Comparison of ENCODE assay signal across 30 mouse cellular contexts in genomic region chr7:44922530-44922929, GRCm38 (mm10). TPM values are rescaled to one million over a fixed set of nuclear protein-coding genes. Genes with fewer than 3 reads are reported as not detected.
DNase-seq lines count a peak whose midpoint lies in the region; ATAC-seq and TF ChIP-seq lines count a peak whose summit lies in the region.
"Had no signal": no experiment of that assay in that cellular context is flagged by ENCODE, and none has a peak within 500 bp of the region (broad histone marks: within the 10 kb centered on the region; RNA-seq: fewer than 3 reads in every experiment).

No protein-coding gene starts in this region.

- no peak overlapping the region for H3K27ac ChIP-seq in lung, embryonic 14.5 days (ENCODE audit: low read depth)
- peak overlapping the region; percentile 55; the same call in 1 of the 2 replicates for H3K27ac ChIP-seq in liver, embryonic 15.5 days (replicated peaks)
- H3K27ac ChIP-seq in forebrain, embryonic 16.5 days (ENCODE audit: low read length): no peak overlapping the region
- H3K27ac ChIP-seq in midbrain, embryonic 13.5 days: no peak overlapping the region
- H3K27ac ChIP-seq: embryonic facial prominence, embryonic 10.5 days; embryonic facial prominence, embryonic 15.5 days; forebrain, embryonic 15.5 days; hindbrain, embryonic 12.5 days; hindbrain, postnatal 0 days; intestine, embryonic 15.5 days; kidney, postnatal 0 days; macrophage; midbrain, embryonic 10.5 days; neural tube, embryonic 13.5 days had no signal

- H3K4me3 ChIP-seq in lung, embryonic 14.5 days (ENCODE audit: low read depth, low read length): no peak overlapping the region
- H3K4me3 ChIP-seq in liver, embryonic 15.5 days (replicated peaks): no peak overlapping the region
- H3K4me3 ChIP-seq in forebrain, embryonic 16.5 days (replicated peaks; ENCODE audit: low read length): no peak overlapping the region
- H3K4me3 ChIP-seq in midbrain, embryonic 13.5 days (replicated peaks): no peak overlapping the region
- H3K4me3 ChIP-seq: embryonic facial prominence, embryonic 10.5 days; embryonic facial prominence, embryonic 15.5 days; forebrain, embryonic 15.5 days; hindbrain, embryonic 12.5 days; intestine, embryonic 15.5 days; midbrain, embryonic 10.5 days; myocyte; neural tube, embryonic 13.5 days had no signal

- H3K4me1 ChIP-seq in lung, embryonic 14.5 days (ENCODE audit: insufficient read depth): no peaks in the 10 kb centered on the region
- H3K4me1 ChIP-seq in liver, embryonic 15.5 days (replicated peaks): peaks cover 81% of the 10 kb centered on the region
- H3K4me1 ChIP-seq in forebrain, embryonic 16.5 days (replicated peaks; ENCODE audit: control insufficient read depth, insufficient read depth, low read length): peaks cover 2% of the 10 kb centered on the region
- H3K4me1 ChIP-seq in midbrain, embryonic 13.5 days (replicated peaks): peaks cover 7% of the 10 kb centered on the region; the same call in 1 of the 2 replicates

- H3K36me3 ChIP-seq in lung, embryonic 14.5 days (ENCODE audit: insufficient read depth): peaks cover 53% of the 10 kb centered on the region
- H3K36me3 ChIP-seq in liver, embryonic 15.5 days (replicated peaks): peaks cover 67% of the 10 kb centered on the region
- peaks cover 8% of the 10 kb centered on the region; the same call in 1 of the 2 replicates for H3K36me3 ChIP-seq in forebrain, embryonic 16.5 days (ENCODE audit: control insufficient read depth, insufficient read depth)
- H3K36me3 ChIP-seq in midbrain, embryonic 13.5 days: peaks cover 64% of the 10 kb centered on the region

- no peaks in the 10 kb centered on the region for H3K27me3 ChIP-seq in lung, embryonic 14.5 days (ENCODE audit: insufficient read depth, low read length)
- no peaks in the 10 kb centered on the region for H3K27me3 ChIP-seq in liver, embryonic 15.5 days
- H3K27me3 ChIP-seq in forebrain, embryonic 16.5 days (replicated peaks; ENCODE audit: control insufficient read depth, insufficient read depth, low read length): no peaks in the 10 kb centered on the region
- H3K27me3 ChIP-seq in midbrain, embryonic 13.5 days: no peaks in the 10 kb centered on the region
- H3K27me3 ChIP-seq: embryonic facial prominence, embryonic 15.5 days; forebrain, embryonic 15.5 days; hindbrain, embryonic 12.5 days; intestine, embryonic 15.5 days; neural tube, embryonic 13.5 days had no signal

- no peak for DNase-seq in lung, embryonic 14.5 days
- no peak for DNase-seq in lung, postnatal 25 days (ENCODE audit: low spot score)
- peak; percentile 67 for DNase-seq in liver
- no peak for DNase-seq in cerebellum, adult 8-10 months
- DNase-seq: adrenal gland, postnatal 25 days; cerebellum, adult 11-12 months; cerebellum, postnatal 10 days; heart, postnatal 14 days; kidney, adult 2 months; layer of hippocampus, postnatal 36 days; retina, postnatal 1 day; right cerebral cortex, postnatal 14 days had no signal

- no peak overlapping the region for H3K4me2 ChIP-seq in lung, embryonic 14.5 days
- H3K4me2 ChIP-seq in liver, embryonic 15.5 days: peak overlapping the region; percentile 19; the same call in 1 of the 2 replicates
- H3K4me2 ChIP-seq in forebrain, embryonic 16.5 days (ENCODE audit: low read length): no peak overlapping the region
- no peak overlapping the region for H3K4me2 ChIP-seq in midbrain, embryonic 13.5 days (replicated peaks)
- H3K4me2 ChIP-seq: embryonic facial prominence, embryonic 15.5 days; forebrain, embryonic 15.5 days; hindbrain, embryonic 12.5 days; intestine, embryonic 15.5 days; neural tube, embryonic 13.5 days had no signal

- 0 out of 2 replicates have a peak, but pooled peaks have one; percentile 44 for ATAC-seq in lung, embryonic 14.5 days (ENCODE audit: insufficient read depth)
- peak; percentile 71 for ATAC-seq in liver, embryonic 15.5 days (ENCODE audit: insufficient read depth)
- no peak for ATAC-seq in forebrain, embryonic 16.5 days
- no peak for ATAC-seq in midbrain, embryonic 13.5 days
- ATAC-seq: forebrain, embryonic 15.5 days; hindbrain, postnatal 0 days; intestine, embryonic 15.5 days; lung, postnatal 0 days had no signal

- TF ChIP-seq CTCF in lung, embryonic 14.5 days (IDR thresholded peaks at IDR 0.05; ENCODE audit: low read depth): no peak

- no peak overlapping the region for H3K9ac ChIP-seq in lung, embryonic 14.5 days
- peak overlapping the region; percentile 7; the same call in 1 of the 2 replicates for H3K9ac ChIP-seq in liver, embryonic 15.5 days
- H3K9ac ChIP-seq in forebrain, embryonic 16.5 days (replicated peaks; ENCODE audit: low read depth, low read length): no peak overlapping the region
- no peak overlapping the region for H3K9ac ChIP-seq in midbrain, embryonic 13.5 days (replicated peaks)
- H3K9ac ChIP-seq: embryonic facial prominence, embryonic 15.5 days; forebrain, embryonic 15.5 days; hindbrain, embryonic 12.5 days; intestine, embryonic 15.5 days; neural tube, embryonic 13.5 days had no signal

- H3K9me3 ChIP-seq in lung, embryonic 14.5 days (ENCODE audit: low read depth, low read length): no peaks in the 10 kb centered on the region
- no peaks in the 10 kb centered on the region for H3K9me3 ChIP-seq in liver, embryonic 15.5 days (replicated peaks)
- H3K9me3 ChIP-seq in forebrain, embryonic 16.5 days (ENCODE audit: control insufficient read depth, low read length): no peaks in the 10 kb centered on the region
- no peaks in the 10 kb centered on the region for H3K9me3 ChIP-seq in midbrain, embryonic 13.5 days
- H3K9me3 ChIP-seq: embryonic facial prominence, embryonic 10.5 days; embryonic facial prominence, embryonic 15.5 days; forebrain, embryonic 15.5 days; hindbrain, embryonic 12.5 days; intestine, embryonic 15.5 days; midbrain, embryonic 10.5 days; neural tube, embryonic 13.5 days had no signal

RNA-seq across cellular contexts. Expression of gene Ap2a1, which starts 6.8 kb away (rescaled TPM):
- polyA plus RNA-seq in lung, embryonic 14.5 days (2014; fragmentation: Nextera tagmentation; extraction: Ambion mirVana): 73.6 and 83.2 TPM in 2 replicates
- polyA plus RNA-seq in liver, embryonic 15.5 days (2015; fragmentation: Nextera tagmentation; extraction: Ambion mirVana): 69.1 and 70.9 TPM in 2 replicates
- 111 and 113 TPM in 2 replicates for polyA plus RNA-seq in forebrain, embryonic 16.5 days (2015; fragmentation: Nextera tagmentation; extraction: Ambion mirVana)
- 98.1 and 98.6 TPM in 2 replicates for polyA plus RNA-seq in midbrain, embryonic 13.5 days (2015; fragmentation: Nextera tagmentation; extraction: Ambion mirVana)

RNA-seq across cellular contexts. Expression of gene Tsks, which starts 20.5 kb away (rescaled TPM):
- 0.11 and 0.14 TPM in 2 replicates for polyA plus RNA-seq in lung, embryonic 14.5 days (2014; fragmentation: Nextera tagmentation; extraction: Ambion mirVana)
- polyA plus RNA-seq in liver, embryonic 15.5 days (2015; fragmentation: Nextera tagmentation; extraction: Ambion mirVana): 0.08 TPM in 1 of 2 replicates, not detected in the other
- polyA plus RNA-seq in forebrain, embryonic 16.5 days (2015; fragmentation: Nextera tagmentation; extraction: Ambion mirVana): 0.15 TPM in 1 of 2 replicates, not detected in the other
- polyA plus RNA-seq in midbrain, embryonic 13.5 days (2015; fragmentation: Nextera tagmentation; extraction: Ambion mirVana): 0.17 TPM in 1 of 2 replicates, not detected in the other
- polyA plus RNA-seq: forebrain, embryonic 15.5 days; heart, embryonic 14.5 days; hindbrain, embryonic 12.5 days; large intestine, adult 2 months; macrophage; myocyte; small intestine, adult 2 months had no signal

RNA-seq across cellular contexts. Expression of gene Fuz, which starts 26.7 kb away (rescaled TPM):
- 17.7 and 19.1 TPM in 2 replicates for polyA plus RNA-seq in lung, embryonic 14.5 days (2014; fragmentation: Nextera tagmentation; extraction: Ambion mirVana)
- 6.7 and 6.9 TPM in 2 replicates for polyA plus RNA-seq in liver, embryonic 15.5 days (2015; fragmentation: Nextera tagmentation; extraction: Ambion mirVana)
- polyA plus RNA-seq in forebrain, embryonic 16.5 days (2015; fragmentation: Nextera tagmentation; extraction: Ambion mirVana): 21.1 and 21.2 TPM in 2 replicates
- polyA plus RNA-seq in midbrain, embryonic 13.5 days (2015; fragmentation: Nextera tagmentation; extraction: Ambion mirVana): 24.2 and 26.9 TPM in 2 replicates

RNA-seq across cellular contexts. Expression of gene Med25, which starts 30.0 kb away (rescaled TPM):
- polyA plus RNA-seq in lung, embryonic 14.5 days (2014; fragmentation: Nextera tagmentation; extraction: Ambion mirVana): 77.9 and 79.5 TPM in 2 replicates
- polyA plus RNA-seq in liver, embryonic 15.5 days (2015; fragmentation: Nextera tagmentation; extraction: Ambion mirVana): 46.8 and 56.2 TPM in 2 replicates
- 158 and 166 TPM in 2 replicates for polyA plus RNA-seq in forebrain, embryonic 16.5 days (2015; fragmentation: Nextera tagmentation; extraction: Ambion mirVana)
- 151 and 162 TPM in 2 replicates for polyA plus RNA-seq in midbrain, embryonic 13.5 days (2015; fragmentation: Nextera tagmentation; extraction: Ambion mirVana)

RNA-seq across cellular contexts. Expression of gene Cpt1c, which starts 52.1 kb away (rescaled TPM):
- 14.9 and 15.5 TPM in 2 replicates for polyA plus RNA-seq in lung, embryonic 14.5 days (2014; fragmentation: Nextera tagmentation; extraction: Ambion mirVana)
- polyA plus RNA-seq in liver, embryonic 15.5 days (2015; fragmentation: Nextera tagmentation; extraction: Ambion mirVana): 1.5 and 1.6 TPM in 2 replicates
- polyA plus RNA-seq in forebrain, embryonic 16.5 days (2015; fragmentation: Nextera tagmentation; extraction: Ambion mirVana): 49.1 and 63.9 TPM in 2 replicates
- 47.0 and 56.0 TPM in 2 replicates for polyA plus RNA-seq in midbrain, embryonic 13.5 days (2015; fragmentation: Nextera tagmentation; extraction: Ambion mirVana)
- polyA plus RNA-seq: macrophage had no signal

Comparison
In these comparisons a context has a peak if more than half of its experiments do, and no peak if none do; other contexts are left out.
1. ATAC-seq: peak in lung, embryonic 14.5 days (single experiment) and liver, embryonic 15.5 days (single experiment); none in forebrain, embryonic 16.5 days (single experiment) and midbrain, embryonic 13.5 days (single experiment).